Mouse (Mus musculus) spleen, adult 2 months (tissue): Measurements from ENCODE around the gene Gm7075. TPM values are rescaled to one million over a fixed set of nuclear protein-coding genes. Genes with fewer than 3 reads are reported as not detected.

Experiments
- DNase-seq, 2 experiments: peaks; one replicate each; pipeline versions ENCODE4 v3.0.0 to v3.0.0-alpha.2; 2012 to 2021; ENCODE audit warnings: low spot score in 2 of 2, low read depth in 1 of 2
- H3K27ac ChIP-seq: fragments of 200-500 bp; 2 replicates; pipeline ENCODE4 v1.5.1; 2012; ENCODE audit warnings: low read length, inconsistent platforms; ENCODE audit not compliant: insufficient read depth
- H3K27me3 ChIP-seq: fragments of 200-500 bp; 2 replicates; pipeline ENCODE4 v1.6.1; 2012; ENCODE audit warnings: mild to moderate bottlenecking, moderate library complexity, low read length, inconsistent platforms; ENCODE audit not compliant: control insufficient read depth, insufficient read depth
- H3K36me3 ChIP-seq: fragments of 200-500 bp; 2 replicates; pipeline ENCODE4 v1.6.1; 2012; ENCODE audit warnings: mild to moderate bottlenecking, low read length, inconsistent platforms; ENCODE audit not compliant: control insufficient read depth, insufficient read depth
- H3K4me1 ChIP-seq: fragments of 200-500 bp; 2 replicates; pipeline ENCODE4 v1.6.1; 2011; ENCODE audit warnings: inconsistent platforms; ENCODE audit not compliant: control insufficient read depth, insufficient read depth, insufficient read length
- H3K4me3 ChIP-seq: fragments of 200-500 bp; 2 replicates; pipeline ENCODE4 v1.5.1; 2011; ENCODE audit warnings: mild to moderate bottlenecking, inconsistent platforms; ENCODE audit not compliant: insufficient read depth, insufficient read length; ENCODE audit errors: extremely low read depth
- CTCF ChIP-seq: fragments of 200-500 bp; IDR thresholded peaks from 2 replicates; pipeline ENCODE4 v1.5.1; 2011; ENCODE audit warnings: mild to moderate bottlenecking, inconsistent platforms; ENCODE audit not compliant: insufficient read depth, insufficient read length, insufficient replicate concordance; ENCODE audit errors: extremely low read depth
- POLR2A ChIP-seq: fragments of 200-500 bp; IDR thresholded peaks from 2 replicates; pipeline ENCODE4 v1.6.1; 2011; ENCODE audit warnings: low read depth, low read length, inconsistent platforms
- WGBS: fragments of 180-500 bp; shearing (Covaris S2); methylation state at CpG from one replicate; pipeline ENCODE4 v1.1.7; 2018; 5-methylcytosine and 5-hydroxymethylcytosine counted together
- polyA plus RNA-seq: library from polyadenylated mRNA; depleted of rRNA; stranded (reverse); fragments of >200 nt; gene quantifications from 2 replicates; pipeline ENCODE4 v1.2.3, GENCODE M21; 2012; rRNA removed

Gm7075 gene
- polyA plus RNA-seq, 1 experiment: not detected

DNA sequence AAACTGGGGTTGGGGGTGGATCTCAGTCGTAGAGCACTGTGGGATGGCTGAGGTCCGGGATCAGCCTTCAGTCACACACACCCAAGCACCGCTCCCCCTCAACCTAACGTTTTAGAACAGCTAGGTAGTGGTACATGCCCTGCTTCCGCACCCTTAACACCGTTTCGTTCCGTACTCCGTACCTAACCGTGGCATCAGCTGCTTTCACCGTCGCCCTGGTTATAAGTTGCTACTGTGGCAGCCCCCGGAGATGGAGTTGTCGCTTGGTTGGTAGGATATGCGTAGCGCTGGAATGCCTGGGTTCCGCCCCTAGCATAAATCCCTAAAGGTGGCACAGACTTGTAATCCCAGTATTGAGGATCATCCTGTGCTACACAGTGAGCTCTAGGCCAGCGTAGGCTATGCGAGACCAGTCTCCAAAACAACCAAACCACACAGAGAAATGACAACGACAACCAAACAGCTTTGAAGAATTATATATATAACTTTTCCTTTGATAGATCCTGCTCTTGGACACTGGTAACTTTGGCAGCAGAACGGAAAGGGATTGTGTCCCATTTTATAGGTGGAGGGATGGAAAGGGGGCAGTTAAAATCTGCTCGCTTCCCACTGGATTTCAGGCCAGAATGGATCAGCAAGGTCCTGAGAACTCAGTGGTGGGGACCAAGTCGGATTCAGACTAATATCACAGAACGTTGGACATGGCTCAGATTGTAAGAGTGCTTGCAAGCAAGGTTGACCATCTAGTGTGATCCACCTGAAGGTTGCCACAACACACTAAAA, 39.9 kb downstream of the Gm7075 start, which contains the start of gene Sirt1:
Sirt1 (minus strand) TSS at position 207 of the 783 bp plus-strand sequence.
- WGBS: 6% methylated on average over 24 of the region's 24 CpGs
- TF ChIP-seq CTCF (no peak), POLR2A (no peak)
- DNase-seq: peak in 1 of 2 experiments; percentile 12
- peak within 1 kb of the TSS; percentile 63 for H3K4me3 ChIP-seq
- no peaks in the 10 kb centered on the region for H3K27me3 ChIP-seq
- H3K36me3 ChIP-seq: no peaks in the 10 kb centered on the region
- peak within 1 kb of the TSS; percentile 35; the same call in 1 of the 2 replicates for H3K27ac ChIP-seq
- 0 out of 2 replicates have a peak, but pooled peaks cover 2% of the 10 kb centered on the region for H3K4me1 ChIP-seq

DNA sequence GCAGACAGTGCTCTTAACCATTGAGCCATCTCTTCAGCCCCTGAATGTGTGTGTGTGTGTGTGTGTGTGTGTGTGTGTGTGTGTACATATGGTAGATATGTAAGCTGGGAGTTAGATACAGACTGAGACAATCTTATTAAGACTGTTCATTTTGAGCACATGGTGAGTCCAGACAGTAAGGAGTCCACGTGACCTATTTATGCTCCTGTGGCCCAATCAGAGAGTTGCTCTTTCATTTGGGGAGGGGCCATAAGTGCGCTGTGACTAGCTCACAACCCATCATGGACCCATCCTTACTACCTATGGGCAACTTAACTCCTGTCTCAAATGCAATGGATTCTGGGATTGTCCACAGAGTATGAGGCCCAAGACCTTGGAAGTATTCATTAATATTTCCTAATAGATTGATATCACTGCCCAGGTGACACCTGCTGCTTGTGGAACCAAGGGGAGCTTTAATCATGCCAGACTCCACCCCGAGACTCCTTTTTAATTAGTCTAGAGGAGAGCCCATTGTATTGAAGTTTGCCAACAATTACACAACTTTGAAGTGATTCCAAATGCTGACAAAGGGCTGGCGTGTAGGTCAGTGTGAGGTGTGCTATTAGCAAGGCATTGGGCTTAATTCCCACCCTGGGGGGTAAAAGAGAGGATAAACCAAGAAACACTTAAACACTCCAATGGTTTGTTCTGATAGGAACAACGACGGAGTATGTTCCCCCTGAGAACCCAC, 42.5 kb downstream of the Gm7075 start:
- DNase-seq: no peak
- Histone ChIP-seq H3K27me3 (no peaks in the 10 kb centered on the region), H3K36me3 (no peaks in the 10 kb centered on the region), H3K27ac (no peak overlapping the region), H3K4me3 (no peak overlapping the region), H3K4me1 (no peaks in the 10 kb centered on the region)
- WGBS: 87% methylated on average over 6 of the region's 6 CpGs
- TF ChIP-seq POLR2A (no peak), CTCF (no peak)

DNA sequence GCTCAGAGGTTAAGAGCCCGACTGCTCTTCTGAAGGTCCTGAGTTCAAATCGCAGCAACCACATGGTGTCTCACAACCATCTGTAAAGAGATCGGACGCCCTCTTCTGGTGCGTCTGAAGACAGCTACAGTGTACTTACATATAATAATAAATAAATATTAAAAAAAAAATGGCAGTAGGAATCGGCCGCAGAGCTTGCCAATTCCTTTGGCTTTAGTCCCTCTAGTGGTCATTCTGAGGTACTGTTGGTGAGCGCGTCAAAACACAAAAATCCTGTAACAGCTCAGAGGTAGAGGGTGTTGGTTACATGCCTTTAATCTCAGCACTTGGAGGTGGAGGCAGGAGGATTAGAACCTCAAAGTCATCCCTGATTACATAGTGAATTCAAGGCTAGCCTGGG, 44.1 kb downstream of the Gm7075 start:
- H3K27me3 ChIP-seq: no peaks in the 10 kb centered on the region
- TF ChIP-seq POLR2A (no peak), CTCF (peak; percentile 51; the same call in 1 of the 2 replicates)
- 17% methylated on average over 9 of the region's 9 CpGs for WGBS
- H3K4me3 ChIP-seq: no peak overlapping the region
- H3K36me3 ChIP-seq: no peaks in the 10 kb centered on the region
- no peak overlapping the region for H3K27ac ChIP-seq
- DNase-seq: peak; percentile 47 to 61
- no peaks in the 10 kb centered on the region for H3K4me1 ChIP-seq

DNA sequence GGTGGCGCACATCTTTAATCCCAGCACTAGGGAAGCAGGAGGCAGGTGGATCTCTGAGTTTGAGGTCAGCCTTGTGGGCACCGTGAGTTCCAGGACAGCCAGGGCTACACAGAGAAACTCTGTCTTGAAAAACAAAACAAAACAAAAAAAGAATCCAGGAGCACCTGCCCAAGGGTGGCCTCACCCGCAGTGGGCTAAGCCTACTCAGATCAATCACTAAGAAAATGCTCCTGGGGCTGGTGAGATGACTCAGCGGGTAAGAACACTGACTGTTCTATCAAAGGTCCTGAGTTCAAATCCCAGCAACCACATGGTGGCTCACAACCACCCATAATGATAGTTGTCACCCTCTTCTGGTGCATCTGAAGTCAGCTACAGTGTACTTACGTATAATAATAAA, 45.3 kb downstream of the Gm7075 start:
- no peak for DNase-seq
- TF ChIP-seq POLR2A (no peak), CTCF (no peak)
- WGBS: 87% methylated on average over 5 of the region's 5 CpGs
- H3K4me1 ChIP-seq: no peaks in the 10 kb centered on the region
- H3K27ac ChIP-seq: no peak overlapping the region
- no peaks in the 10 kb centered on the region for H3K27me3 ChIP-seq
- H3K4me3 ChIP-seq: no peak overlapping the region
- H3K36me3 ChIP-seq: no peaks in the 10 kb centered on the region

Other genes starting within 250 kb of the Gm7075 start
- gene Mypn, start 217.8 kb downstream of the Gm7075 start, polyA plus RNA-seq: 0.01 TPM in 1 of 2 replicates, not detected in the other
- 18.9 and 19.2 TPM in 2 replicates for gene Herc4, start 178.0 kb downstream of the Gm7075 start, polyA plus RNA-seq
- 3.1 and 5.4 TPM in 2 replicates for gene Sirt1, start 40.1 kb downstream of the Gm7075 start, polyA plus RNA-seq
- gene Dnajc12, start 39.3 kb downstream of the Gm7075 start, polyA plus RNA-seq: 0.23 and 0.49 TPM in 2 replicates
- gene Ctnna3, start 8.3 kb upstream of the Gm7075 start, polyA plus RNA-seq: 0.07 and 0.08 TPM in 2 replicates